Mouse (Mus musculus) erythroblast, embryonic 14.5 days (primary cell): ENCODE results near the gene Gm21860.
"Not testable (repeated sequence)": the region's sequence is repeated elsewhere in the genome, so short reads cannot be mapped to it uniquely, and the experiment has no call there.

Experiments used
- GATA1 ChIP-seq: IDR thresholded peaks from 2 replicates; pipeline ENCODE4 v1.6.1; 2012; ENCODE audit warnings: low read length, inconsistent platforms, mixed read lengths
- TAL1 ChIP-seq: IDR thresholded peaks from 3 replicates; pipeline ENCODE4 v1.6.1; 2012; ENCODE audit warnings: low read length, inconsistent platforms, mixed read lengths

GRCm38 (mm10) chrY:90734334-90734696 lies 20.3 kb downstream of the Gm21860 start:
- TF ChIP-seq TAL1, GATA1: not testable (repeated sequence)
